Mouse (Mus musculus): ENCODE measurements around the gene Car4. TPM values are rescaled to one million over a fixed set of nuclear protein-coding genes. Genes with fewer than 3 reads are reported as not detected.

Gene Car4
- polyA plus RNA-seq, 1 experiment, result not detected

DNA sequence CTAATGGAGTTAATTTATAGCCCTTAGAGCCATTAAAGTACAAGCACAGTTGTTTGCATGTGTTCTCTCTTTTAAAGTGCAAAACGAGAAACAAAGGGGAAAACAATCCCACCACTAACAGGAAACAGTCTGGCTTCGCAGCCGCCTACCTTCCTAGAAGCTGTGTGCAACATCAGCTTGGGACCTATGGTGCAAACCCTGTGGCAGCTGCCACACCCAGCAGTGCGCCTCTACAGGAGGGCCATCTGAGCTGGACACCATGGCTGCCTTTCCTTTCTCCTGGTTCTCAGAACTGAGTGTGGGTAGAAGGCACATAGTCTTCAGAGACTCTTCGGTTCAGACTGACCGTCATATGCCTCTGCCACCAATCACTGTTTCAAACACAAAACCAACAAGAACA, 27.8 kb downstream of the Car4 start:
- Histone ChIP-seq H3K9me3 (no peaks in the 10 kb centered on the region), H3K36me3 (replicated peaks; ENCODE audit: low read length) (peaks cover 87% of the 10 kb centered on the region), H3K27me3 (replicated peaks) (no peaks in the 10 kb centered on the region), H3K4me3 (replicated peaks) (no peak overlapping the region), H3K4me1 (peaks cover 11% of the 10 kb centered on the region)
- TF ChIP-seq GATA1 (IDR thresholded peaks at IDR 0.05; ENCODE audit: borderline replicate concordance, low read length) (no peak), FLI1 (IDR thresholded peaks at IDR 0.05; ENCODE audit: low read length) (no peak)

- TF ChIP-seq FLI1 (IDR thresholded peaks at IDR 0.05; ENCODE audit: low read length), result no peak
- no peak for TF ChIP-seq GATA1 (IDR thresholded peaks at IDR 0.05; ENCODE audit: borderline replicate concordance, low read length)
- Histone ChIP-seq H3K9me3 (no peaks in the 10 kb centered on the region), H3K4me1 (no peaks in the 10 kb centered on the region; the same call in 1 of the 2 replicates), H3K27me3 (replicated peaks) (no peaks in the 10 kb centered on the region), H3K4me3 (replicated peaks) (no peak overlapping the region), H3K36me3 (replicated peaks; ENCODE audit: low read length) (peaks cover 94% of the 10 kb centered on the region)
Observed at GRCm38 (mm10) chr11:84988341-84988919, 30.8 kb downstream of the Car4 start.

- Histone ChIP-seq H3K4me3 (replicated peaks) (no peak overlapping the region), H3K36me3 (replicated peaks; ENCODE audit: low read length) (peaks cover 88% of the 10 kb centered on the region), H3K27me3 (replicated peaks) (no peaks in the 10 kb centered on the region), H3K4me1 (no peaks in the 10 kb centered on the region), H3K9me3 (no peaks in the 10 kb centered on the region)
- TF ChIP-seq GATA1 (IDR thresholded peaks at IDR 0.05; ENCODE audit: borderline replicate concordance, low read length), result no peak
- no peak for TF ChIP-seq FLI1 (IDR thresholded peaks at IDR 0.05; ENCODE audit: low read length)
Observed at GRCm38 (mm10) chr11:84992996-84993395, 35.4 kb downstream of the Car4 start.

GRCm38 (mm10) chr11:84995241-84995640, 37.7 kb downstream of the Car4 start:
- no peaks in the 10 kb centered on the region for H3K27me3 ChIP-seq (replicated peaks)
- no peak overlapping the region for H3K4me3 ChIP-seq (replicated peaks)
- H3K9me3 ChIP-seq, result no peaks in the 10 kb centered on the region
- no peaks in the 10 kb centered on the region for H3K4me1 ChIP-seq
- peaks cover 73% of the 10 kb centered on the region for H3K36me3 ChIP-seq (replicated peaks; ENCODE audit: low read length)
- TF ChIP-seq GATA1 (IDR thresholded peaks at IDR 0.05; ENCODE audit: borderline replicate concordance, low read length), result no peak
- TF ChIP-seq FLI1 (IDR thresholded peaks at IDR 0.05; ENCODE audit: low read length), result no peak

DNA sequence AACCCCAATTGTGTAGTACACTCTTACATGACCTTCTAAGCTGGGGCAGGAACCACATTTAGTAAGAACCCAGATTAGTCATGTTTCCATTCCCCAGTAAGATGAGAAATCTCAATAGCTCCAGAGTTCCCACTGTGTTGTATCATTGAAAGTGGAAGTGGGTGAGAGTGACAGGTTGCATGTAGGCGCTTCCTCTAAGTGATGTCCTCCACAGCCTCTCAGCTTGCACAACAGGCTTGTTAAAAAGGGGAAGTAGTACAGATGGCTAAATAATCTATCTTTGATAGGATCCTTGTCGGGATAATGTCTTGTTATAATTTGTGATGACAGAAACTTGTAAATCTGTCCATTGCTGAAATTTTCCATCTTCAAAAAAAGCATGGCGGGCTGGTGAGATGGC, 46.0 kb downstream of the Car4 start:
- Histone ChIP-seq H3K4me3 (replicated peaks) (no peak overlapping the region), H3K36me3 (replicated peaks; ENCODE audit: low read length) (peaks cover 85% of the 10 kb centered on the region), H3K4me1 (peaks cover 10% of the 10 kb centered on the region; the same call in 1 of the 2 replicates), H3K27me3 (replicated peaks) (no peaks in the 10 kb centered on the region), H3K9me3 (no peaks in the 10 kb centered on the region)
- no peak for TF ChIP-seq FLI1 (IDR thresholded peaks at IDR 0.05; ENCODE audit: low read length)
- no peak for TF ChIP-seq GATA1 (IDR thresholded peaks at IDR 0.05; ENCODE audit: borderline replicate concordance, low read length)

- TF ChIP-seq FLI1 (IDR thresholded peaks at IDR 0.05; ENCODE audit: low read length), result no peak
- no peak for TF ChIP-seq GATA1 (IDR thresholded peaks at IDR 0.05; ENCODE audit: borderline replicate concordance, low read length)
- H3K36me3 ChIP-seq (replicated peaks; ENCODE audit: low read length), result peaks cover 93% of the 10 kb centered on the region
- H3K27me3 ChIP-seq (replicated peaks), result no peaks in the 10 kb centered on the region
- no peaks in the 10 kb centered on the region for H3K9me3 ChIP-seq
- no peaks in the 10 kb centered on the region for H3K4me1 ChIP-seq
- H3K4me3 ChIP-seq (replicated peaks), result no peak overlapping the region
Observed at GRCm38 (mm10) chr11:85013121-85013520, 55.5 kb downstream of the Car4 start.

Other genes starting within 250 kb of the Car4 start
- gene Mrm1, start 138.3 kb upstream of the Car4 start, polyA plus RNA-seq (2012; ENCODE audit: insufficient read depth, low replicate concordance), result 1.3 and 4.3 TPM in 2 replicates
- gene Dhrs11, start 128.8 kb upstream of the Car4 start, polyA plus RNA-seq (2012; ENCODE audit: insufficient read depth, low replicate concordance), result 17.6 and 18.7 TPM in 2 replicates
- gene Ggnbp2, start 87.0 kb upstream of the Car4 start, polyA plus RNA-seq (2012; ENCODE audit: insufficient read depth, low replicate concordance), result 2.2 and 30.3 TPM in 2 replicates
- 2.8 and 3.3 TPM in 2 replicates for gene Myo19, start 77.6 kb upstream of the Car4 start, polyA plus RNA-seq (2012; ENCODE audit: insufficient read depth, low replicate concordance)
- 0.58 TPM in 1 of 2 replicates, not detected in the other for gene Pigw, start 77.5 kb upstream of the Car4 start, polyA plus RNA-seq (2012; ENCODE audit: insufficient read depth, low replicate concordance)
- 0.40 TPM in 1 of 2 replicates, not detected in the other for gene Znhit3, start 41.4 kb upstream of the Car4 start, polyA plus RNA-seq (2012; ENCODE audit: insufficient read depth, low replicate concordance)
- 5.5 TPM in 1 of 2 replicates, not detected in the other for gene Usp32, start 182.4 kb downstream of the Car4 start, polyA plus RNA-seq (2012; ENCODE audit: insufficient read depth, low replicate concordance)
- gene 1700125H20Rik, start 212.6 kb downstream of the Car4 start, polyA plus RNA-seq (2012; ENCODE audit: insufficient read depth, low replicate concordance), result not detected in 2 replicates